Mouse (Mus musculus): ENCODE data around the gene Tes3-ps.

Tes3-ps gene

DNA sequence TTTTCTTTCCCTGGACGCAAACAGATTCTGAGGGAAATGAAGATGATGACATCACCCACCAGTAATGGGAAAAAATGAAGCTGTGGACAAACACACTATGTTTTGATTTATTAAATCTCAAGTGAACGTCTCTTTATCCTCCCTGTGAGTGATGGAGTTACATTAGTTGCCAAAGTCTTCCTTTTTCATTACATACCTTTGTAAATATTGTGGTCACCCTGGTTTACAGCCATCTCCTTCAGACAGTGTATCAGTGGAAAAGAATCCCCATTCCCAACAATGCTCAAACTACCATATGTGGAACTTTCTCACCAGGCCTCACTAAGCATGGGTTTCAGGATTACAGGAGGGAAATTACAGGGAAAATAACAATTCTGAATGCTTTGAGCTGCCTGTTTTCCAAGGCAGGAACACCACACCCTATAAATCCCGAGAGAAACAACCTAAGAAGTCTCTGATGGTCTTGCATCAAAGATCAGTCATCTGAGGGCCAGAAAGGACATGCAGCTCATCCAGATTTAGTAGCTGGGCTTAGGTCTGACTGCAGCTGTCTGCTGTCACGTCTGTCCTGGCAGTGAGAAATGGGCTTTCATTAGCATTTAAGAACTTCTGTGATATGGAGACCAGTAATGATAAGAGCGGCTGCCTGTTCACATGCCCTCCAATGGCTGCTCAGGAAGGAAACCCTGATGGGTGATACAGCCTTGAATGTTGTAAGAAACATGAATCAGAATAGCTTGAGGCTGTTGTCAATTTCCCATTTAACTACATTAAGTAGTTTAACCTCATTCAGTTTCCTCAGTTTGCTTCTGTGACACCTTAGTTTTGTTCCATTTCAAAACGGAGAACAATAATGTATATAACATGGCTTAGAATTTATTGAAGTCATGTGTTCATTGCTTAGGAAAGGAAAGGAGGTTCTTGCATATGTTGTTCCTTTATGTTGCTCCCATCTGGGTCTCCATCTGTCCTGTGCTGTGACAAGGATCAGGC lies at the start of gene Tes3-ps:
Tes3-ps (plus strand) TSS at position 943 of the 993 bp plus-strand sequence.
- peak; percentile 32 for DNase-seq (ENCODE audit: low read depth, low spot score)

DNA sequence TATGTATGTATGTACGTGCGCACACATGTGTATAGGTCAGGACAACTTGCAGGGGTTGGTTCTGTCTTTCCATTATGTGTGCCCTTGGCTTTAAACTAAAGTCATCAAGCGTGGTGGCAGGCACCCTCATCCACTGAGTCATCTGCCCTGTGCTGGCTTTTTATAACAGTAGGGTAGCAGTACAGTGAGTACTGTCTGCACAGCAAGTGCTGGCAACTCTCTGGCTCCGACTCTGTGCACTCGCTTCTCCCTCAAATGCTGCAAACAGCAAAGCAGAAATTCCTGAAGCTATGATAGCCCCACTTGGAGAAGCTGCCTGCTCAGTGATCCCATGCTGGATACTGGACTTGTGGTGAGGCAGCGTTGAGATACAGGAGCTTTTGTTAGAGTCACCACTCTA lies 48.7 kb upstream of the Tes3-ps start:
- DNase-seq (ENCODE audit: low read depth, low spot score): peak; percentile 81

DNA sequence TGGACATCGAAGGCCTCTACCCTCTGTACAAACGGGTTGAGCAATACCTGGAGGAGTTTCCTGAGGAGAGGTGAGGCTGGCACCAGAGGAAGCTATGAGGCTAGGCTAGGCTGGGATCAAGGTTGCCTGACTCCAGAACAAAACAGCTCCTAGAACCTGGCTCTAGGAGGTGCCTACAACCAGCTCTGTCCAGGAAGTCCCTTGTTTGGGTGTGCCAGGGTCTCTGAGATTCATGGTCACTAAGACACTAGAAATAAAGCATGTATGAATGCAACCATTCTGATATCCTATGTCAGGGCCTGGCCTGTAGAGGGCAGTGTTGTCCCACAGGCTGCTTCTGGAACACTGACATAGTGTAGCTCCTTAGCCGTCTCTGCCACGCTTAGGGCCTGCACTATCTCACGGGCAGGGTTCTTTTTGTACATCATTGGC lies 43.8 kb upstream of the Tes3-ps start:
- DNase-seq (ENCODE audit: low read depth, low spot score): peak; percentile 89

DNA sequence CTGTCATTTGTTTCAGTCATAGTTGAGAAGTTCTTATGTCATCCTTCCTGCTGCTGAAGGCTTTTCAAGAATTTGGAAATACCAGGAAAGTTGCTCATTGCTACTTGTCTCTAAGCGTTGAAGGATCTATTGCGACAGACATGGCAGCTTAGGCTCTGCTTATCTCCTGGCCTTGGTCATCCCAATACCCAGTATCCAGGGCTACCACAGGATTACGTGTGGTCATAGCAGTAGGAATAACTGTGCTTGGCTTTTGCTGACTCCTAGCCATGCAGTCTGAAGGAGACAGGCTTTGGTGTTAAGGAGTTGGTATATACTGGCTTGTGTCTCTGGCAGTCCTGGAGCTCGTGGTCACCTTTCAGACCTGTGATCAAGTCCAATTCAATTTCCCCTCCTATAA lies 32.8 kb upstream of the Tes3-ps start:
- DNase-seq (ENCODE audit: low read depth, low spot score): no peak

DNA sequence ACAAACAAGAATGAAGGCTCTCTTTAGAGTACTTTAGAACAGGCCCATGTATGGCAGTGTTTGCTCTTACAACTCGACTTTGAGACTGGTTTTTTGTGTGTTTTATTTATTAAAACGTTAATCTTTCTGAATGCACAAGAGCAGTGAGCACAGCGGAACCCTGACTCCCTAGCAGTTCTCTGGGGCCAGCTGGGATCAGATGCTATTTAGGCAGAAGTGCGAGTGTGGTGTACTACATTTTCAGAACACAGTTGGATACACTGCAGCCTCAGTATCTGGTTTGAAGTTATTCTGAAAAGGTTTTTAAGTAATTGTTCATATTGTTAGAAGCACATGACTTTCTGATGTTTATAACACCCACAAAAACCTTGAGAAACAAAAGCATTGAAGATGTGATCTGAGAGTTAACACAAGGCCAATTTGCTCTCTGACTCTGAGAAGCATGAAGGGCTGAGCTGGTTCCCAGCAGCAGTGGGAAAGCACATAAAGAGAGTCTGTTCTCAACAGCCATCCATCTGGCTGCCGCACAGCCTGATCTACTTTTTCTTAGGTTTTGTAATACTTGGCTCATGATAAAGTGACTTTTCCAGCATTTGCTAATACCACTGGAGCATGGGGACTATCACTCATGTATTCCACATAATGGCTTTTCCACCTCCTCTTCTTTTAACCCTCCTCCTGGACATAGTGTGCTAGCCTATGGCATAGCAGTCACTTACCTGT lies 32.3 kb upstream of the Tes3-ps start:
- peak; percentile 77 for DNase-seq (ENCODE audit: low read depth, low spot score)

DNA sequence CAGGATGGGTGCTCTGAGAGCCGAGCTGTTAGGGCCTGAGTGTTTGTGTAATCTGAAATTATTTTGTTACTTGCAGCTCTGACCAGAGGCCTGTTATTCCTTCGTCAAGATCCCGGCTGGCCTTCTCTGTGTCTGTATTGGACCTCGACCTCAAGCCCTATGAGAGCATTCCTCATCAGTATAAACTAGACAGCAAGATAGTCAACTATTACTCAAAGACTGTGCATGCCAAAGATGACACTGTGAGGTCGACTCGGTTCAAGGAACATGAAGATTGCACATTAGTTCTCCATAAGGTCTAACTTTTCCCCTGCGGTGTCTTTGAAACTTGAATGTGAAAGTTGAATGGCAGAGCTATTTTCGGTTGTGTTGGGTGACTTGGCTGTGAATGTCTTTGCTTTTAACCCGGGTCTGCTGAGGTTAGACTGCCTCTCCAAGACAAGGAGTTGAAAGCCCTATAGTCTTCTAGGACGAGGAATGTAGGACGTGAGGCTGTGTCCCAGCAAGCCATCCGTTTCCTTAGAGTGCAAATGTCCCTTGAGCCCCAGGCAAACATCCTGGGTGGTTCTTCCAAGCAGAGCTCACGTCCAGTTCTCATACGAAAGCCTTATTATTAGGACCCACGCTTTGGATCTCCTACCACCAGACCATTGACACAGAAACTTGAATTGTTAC lies 31.5 kb upstream of the Tes3-ps start:
- DNase-seq (ENCODE audit: low read depth, low spot score): no peak

DNA sequence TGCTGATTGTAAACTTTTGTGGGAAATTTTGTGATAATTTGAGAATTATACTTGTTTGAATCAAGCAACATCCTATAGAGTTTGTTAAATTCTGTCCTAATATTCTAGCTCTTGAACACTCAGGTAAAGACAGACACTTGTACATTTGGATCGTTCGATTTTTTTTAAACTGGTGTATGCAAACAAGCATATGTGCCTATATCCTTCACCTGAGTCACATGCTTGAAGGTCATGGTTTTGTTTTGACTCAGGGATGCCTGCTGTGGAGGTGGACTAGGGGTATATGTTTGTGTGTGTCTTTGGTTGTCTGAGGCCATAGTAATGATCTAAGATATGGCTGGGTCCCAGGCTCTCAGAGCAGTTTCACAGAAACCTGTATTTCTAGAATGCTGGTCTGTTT lies 30.2 kb upstream of the Tes3-ps start:
- no peak for DNase-seq (ENCODE audit: low read depth, low spot score)

DNA sequence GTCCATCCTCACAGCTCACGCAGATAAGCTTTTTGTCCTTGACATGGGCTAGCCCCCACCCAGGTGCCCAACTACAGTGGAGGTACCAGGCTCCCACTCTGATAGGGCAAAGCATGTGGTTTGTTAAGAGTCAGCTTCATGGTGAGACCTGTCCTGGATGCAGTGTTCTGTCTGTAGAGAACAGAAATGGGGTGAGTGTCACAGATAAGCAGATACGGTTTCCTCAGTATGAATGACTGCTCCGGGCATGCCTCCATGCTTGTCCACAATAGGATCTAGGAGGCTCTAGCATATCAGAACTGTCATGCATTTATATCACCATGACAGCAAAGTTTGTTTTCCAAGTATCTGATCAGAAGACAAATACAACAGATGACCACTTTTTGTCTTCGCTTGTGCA lies 27.2 kb upstream of the Tes3-ps start:
- no peak for DNase-seq (ENCODE audit: low read depth, low spot score)

DNA sequence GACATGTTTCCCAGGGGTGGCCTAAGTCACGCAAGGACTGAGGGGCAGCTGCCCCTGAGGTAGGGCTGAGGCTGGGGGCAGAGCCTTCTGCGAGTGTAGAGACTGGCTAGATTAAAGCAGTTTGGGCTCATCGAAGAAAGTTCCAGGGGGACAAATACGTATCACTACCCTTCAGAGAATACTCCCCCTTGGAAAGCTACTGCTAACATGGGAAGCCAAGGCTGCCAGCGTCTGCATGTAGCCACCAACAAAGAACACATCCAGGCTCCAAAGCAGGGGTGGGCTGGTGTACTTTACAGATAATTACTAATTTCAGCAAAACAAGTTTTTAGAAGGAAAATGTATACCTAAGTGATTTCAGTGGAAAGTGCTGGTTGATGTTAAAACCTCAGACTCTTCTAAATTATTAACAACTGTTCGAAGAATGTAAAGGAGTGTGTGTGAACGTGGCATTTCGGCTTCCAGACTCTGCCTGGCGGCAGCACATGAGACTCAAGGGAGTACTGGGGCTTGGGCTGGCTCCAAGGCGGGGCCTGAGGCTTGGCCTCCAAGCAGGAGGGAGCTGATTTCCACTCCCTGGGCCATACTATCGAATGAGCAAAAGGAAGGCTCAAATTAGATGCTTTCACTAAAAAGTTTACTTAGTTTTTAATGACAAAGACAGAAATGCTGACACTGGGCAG lies 26.6 kb upstream of the Tes3-ps start:
- DNase-seq (ENCODE audit: low read depth, low spot score): no peak

DNA sequence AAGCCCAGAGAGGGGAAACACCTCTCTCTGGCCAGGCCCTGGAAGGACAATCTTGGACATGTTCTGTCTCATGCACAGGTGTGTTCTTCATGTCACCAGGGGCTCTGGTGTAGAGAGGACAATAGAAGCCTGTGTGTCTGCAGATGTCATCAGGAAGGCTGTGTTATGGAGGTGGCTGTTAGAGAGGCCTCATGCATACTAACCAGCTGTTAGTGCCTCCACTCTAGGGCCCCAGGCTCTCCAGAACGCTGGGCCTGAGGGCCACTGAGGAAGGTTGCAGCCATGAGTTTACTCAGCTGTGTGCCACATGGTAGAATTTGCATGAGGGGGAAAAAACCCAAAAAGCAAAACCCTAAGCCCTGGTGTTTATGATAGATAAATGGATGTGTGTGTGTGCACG lies 25.5 kb upstream of the Tes3-ps start:
- DNase-seq (ENCODE audit: low read depth, low spot score): no peak

DNA sequence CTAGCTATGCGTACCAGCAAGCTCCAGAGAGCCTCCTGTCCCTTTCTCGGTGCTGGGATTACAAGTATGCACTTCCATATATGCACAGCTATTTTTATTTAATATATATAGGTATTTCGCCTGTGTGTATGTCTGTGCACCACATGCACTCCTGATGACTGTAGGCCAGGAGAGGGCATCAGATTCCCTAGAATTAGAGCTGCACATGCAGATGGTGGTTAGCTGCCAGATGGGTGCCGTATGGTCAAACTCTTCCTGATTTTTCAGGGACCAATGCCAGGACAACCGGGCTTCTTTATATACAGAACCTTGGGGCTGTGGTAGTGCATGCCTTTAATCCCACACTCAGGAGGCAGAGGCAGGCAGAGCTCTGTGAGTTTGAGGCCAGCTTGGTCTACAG lies 24.1 kb upstream of the Tes3-ps start:
- peak; percentile 32 for DNase-seq (ENCODE audit: low read depth, low spot score)

DNA sequence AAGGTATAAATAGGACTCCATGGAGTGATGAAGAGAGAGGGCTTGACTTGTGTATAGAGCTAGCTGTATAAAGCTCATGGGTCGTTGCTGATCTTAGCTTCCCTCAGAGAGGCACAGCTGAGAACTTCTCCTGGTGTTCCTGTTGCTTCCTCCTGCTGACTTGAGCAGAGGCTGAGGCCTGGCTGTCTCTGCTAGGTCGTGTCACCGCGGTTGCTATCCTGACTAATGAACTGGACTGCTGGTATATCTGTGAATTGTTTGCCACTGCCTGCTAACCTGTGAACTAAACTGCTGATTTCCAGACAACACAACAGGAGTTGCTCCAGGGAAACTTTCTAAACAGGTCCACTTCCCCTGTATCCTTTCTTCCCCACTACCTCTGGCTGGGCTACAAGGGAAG lies 22.8 kb upstream of the Tes3-ps start:
- no peak for DNase-seq (ENCODE audit: low read depth, low spot score)

DNA sequence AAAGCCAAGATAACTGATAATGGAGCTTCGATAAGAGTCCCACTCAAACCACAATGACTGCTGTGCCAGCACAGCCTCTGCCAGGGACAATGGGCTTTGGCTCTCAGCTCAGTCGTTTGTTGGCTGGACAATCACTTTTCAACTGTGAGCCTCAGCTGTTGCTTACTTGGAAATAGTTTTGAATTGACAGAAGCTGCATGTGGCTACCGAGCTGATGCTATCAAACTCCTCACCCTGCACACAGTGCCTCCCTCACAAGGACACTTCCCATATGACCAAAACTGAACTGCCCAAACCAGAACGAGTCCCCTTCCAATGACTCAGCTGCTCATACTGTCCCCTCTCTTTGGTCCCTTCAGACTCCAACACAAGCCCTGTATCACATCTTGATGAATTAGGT lies 22.3 kb upstream of the Tes3-ps start:
- DNase-seq (ENCODE audit: low read depth, low spot score): peak; percentile 53

DNA sequence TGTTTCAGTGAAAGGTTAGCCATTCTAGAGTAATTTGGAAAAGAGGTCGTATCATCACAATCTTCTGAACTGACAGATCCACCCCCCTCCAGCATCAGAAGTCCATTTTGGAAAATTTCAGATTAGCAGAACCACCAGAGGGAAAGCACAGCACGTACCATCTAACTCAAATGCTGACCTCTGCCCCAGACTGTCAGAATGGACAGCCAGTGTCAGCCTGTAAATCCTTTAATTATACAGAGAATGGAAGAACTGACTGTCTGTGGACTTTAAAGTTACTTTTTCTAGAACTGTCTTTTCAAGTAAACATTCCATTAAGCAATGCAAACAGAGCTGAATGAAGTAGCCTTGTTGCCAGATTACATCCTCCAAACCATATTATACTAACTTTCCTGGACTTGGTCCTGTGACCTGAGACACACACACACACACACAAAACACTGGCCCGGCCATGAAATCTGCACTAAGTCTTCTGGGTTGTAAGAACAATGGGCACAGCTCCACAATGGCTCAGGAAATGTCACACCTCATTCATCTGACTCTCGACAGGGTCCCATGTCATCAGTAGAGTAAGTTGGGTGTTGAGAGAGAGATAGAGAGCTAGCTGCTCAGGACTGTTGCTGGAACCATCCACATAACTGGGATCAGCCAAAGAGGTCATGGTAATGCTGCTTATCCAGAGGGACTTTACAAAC lies 21.0 kb upstream of the Tes3-ps start:
- no peak for DNase-seq (ENCODE audit: low read depth, low spot score)

DNA sequence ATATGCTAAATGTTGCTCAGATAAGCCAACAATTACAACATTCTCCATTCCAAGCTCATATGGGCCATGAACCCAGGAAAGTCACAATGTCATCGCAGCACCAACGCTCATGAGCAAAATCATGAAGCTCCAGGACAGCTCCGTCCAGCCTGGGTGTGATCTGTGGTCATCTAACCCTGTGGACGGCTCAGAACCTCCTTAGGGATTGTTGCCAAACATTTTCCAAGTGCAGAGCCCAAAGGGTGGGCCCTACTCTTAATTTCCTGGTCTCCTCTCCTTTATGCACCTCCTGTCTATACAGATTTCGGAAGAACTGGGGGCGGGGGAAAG lies 20.5 kb upstream of the Tes3-ps start:
- no peak for DNase-seq (ENCODE audit: low read depth, low spot score)

DNA sequence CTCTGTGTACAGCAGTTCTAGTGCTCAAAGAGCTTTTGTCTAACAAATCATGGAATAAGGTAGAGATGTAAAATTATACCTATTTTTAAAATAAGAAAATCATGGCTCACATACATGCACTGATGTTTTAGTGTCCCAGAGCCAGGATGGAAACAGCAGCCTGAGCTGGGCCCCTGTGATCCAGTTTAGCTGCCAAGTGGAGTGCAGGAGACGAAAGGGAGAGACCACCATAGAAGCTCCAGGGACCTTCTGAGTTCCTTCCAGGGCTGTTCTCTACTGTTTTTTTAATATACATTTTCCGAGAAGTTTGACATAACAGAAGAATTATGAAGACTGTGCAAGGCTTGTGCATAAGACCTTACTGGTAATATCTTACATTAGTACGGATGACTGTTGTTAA lies 15.2 kb upstream of the Tes3-ps start:
- DNase-seq (ENCODE audit: low read depth, low spot score): no peak

DNA sequence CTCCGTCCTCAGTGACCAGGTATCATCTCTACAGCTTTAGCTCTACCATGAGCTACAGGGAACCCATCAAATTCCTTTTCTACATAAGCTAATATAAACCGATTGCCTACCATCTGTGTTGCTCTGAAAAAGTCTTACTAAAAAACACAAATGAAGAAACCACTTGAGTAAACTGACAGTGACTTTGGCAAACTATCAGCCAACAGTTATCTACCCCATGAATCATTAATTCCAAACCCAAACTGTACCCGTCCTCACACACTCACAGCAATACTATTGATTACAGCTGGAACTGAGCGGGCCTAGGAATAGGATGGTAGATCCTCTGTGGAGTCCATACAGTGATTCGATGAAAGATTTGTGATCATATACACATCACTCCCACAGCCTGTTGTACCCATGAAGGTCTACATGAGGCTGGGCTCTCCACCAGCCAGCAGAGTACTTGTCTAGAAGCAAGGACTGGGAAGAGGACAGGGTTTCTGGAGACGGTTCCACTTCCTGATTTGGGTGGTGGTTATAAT lies 14.2 kb upstream of the Tes3-ps start:
- no peak for DNase-seq (ENCODE audit: low read depth, low spot score)

DNA sequence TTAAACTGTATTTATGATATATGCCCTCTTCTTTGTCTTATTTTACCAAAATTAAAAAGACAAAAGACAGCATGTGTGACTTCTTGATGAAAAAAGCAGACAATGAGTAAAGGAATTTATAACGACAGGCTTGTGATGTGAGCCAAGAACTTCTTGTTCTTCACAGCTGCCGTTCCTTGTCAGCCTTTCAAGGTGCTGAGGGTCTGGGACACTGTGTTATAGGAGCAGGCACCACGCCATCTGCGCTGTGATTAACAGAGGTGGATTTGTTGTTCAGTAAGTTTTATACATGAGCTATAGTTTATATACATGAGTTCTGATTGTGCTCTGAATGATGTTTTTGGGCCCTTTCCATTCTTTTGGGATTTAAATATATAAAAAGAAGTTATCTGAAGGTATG lies 13.7 kb upstream of the Tes3-ps start:
- DNase-seq (ENCODE audit: low read depth, low spot score): no peak

DNA sequence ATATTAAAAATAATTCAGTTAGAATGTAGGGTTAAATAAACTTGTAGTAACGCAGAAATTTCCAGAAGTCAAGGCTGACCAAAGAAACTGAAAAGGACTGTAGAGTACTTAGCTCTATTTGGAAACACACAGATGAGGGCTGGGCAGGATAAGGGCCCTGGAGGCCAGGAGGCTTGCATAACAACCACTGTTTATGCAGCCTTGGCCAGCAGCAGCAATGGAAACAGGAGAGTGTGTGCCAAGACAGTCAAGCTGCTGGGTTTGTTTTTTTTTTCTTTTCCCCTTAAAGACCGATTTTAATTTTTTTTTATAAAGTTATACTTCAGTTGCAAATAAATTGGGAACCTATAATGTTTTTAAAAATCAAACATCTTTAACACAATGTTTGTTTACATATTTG lies 13.1 kb upstream of the Tes3-ps start:
- DNase-seq (ENCODE audit: low read depth, low spot score): peak; percentile 84

DNA sequence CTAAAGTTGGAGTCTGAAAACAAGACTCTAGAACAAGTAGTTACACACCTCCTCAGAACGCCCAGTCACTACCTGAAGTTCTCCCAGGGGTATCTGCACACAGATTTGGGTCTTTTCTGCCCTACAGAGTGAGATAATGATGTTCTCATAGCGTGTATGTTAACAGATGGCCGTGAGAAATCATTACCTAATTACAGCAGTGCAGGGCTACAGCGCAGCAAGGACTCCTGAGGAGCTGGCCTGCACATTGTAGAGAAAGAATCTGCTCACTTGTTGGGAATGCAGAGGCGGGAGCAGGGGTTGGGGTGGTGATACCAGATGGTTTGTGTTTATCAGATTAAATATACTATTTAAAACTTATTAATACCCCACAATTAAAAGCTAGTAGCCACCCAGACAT lies 12.6 kb upstream of the Tes3-ps start:
- peak; percentile 66 for DNase-seq (ENCODE audit: low read depth, low spot score)

DNA sequence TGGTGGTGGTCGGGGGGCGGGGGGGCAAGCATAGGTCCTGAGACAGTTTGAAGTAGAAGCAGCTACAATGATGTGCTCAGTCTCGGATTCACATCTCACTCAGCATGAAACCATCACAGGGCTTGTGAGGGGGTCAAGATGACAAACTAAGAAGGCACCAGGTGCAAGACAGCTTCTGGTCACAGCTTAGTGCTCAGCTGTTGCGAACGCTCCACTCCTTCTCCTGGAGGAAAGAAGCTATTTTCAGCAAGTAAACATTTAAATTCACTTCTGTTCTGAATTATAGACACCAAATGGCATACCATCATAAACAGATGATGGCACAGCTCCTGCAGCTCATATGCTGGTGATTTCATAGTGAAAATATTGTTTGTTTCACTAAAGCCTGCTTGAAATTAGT lies 7.7 kb upstream of the Tes3-ps start:
- peak; percentile 47 for DNase-seq (ENCODE audit: low read depth, low spot score)

Data from brain, adult 2 months (tissue).